Mouse (Mus musculus): ENCODE data around the gene Gse1.

DNA sequence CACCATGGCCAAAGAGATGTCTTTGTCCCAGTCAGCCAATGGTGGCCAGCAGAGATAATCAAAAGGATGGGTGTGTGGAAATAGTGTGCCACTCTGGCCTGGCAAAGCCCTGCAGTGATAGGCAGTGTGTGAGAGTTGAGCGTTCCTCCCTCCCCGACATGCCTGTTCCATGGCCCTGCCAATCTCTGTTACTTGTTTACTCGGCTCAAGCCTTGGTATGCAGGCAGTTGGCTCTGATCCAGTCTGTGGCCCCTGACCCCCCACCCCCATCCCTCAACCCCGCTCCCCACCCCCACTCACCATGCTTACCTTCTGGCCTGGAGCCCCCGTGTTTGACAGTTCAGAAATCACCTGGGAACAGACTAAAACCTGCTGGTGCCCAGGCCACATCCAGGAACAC is 189.9 kb downstream of the Gse1 start:
- TF ChIP-seq CTCF (IDR thresholded peaks at IDR 0.05; ENCODE audit: control insufficient read depth, insufficient read depth, low read length) (no peak), POLR2A (IDR thresholded peaks at IDR 0.05; ENCODE audit: borderline replicate concordance, control insufficient read depth, low read depth, low read length) (no peak)
